ENCODE assay signal across 8 mouse cellular contexts in the genomic region with DNA sequence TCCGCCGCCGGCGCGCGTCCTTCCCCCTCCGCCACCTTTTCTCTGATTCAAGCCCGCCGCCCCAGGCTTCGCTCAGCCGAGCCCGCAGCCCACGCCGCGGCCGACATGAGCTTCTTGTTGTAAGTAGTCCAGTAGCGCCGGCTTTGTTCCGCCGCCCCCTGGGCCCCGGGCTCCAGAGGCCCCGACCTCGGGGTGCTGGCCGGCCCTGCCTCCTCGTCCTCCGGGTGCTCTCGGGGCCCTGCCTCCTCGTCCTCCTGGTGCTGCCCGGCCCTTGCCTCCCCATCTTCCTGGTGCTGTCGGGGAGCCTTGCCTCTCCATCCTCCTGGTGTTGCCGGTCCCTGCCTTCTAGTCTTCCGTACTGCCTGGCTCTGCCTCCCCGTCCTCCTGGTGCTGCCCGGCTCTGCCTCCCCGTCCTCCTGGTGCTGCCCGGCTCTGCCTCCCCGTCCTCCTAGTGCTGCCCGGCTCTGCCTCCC. TPM values are rescaled to one million over a fixed set of nuclear protein-coding genes. Genes with fewer than 3 reads are reported as not detected.
DNase-seq lines count a peak whose midpoint lies in the region; ATAC-seq and TF ChIP-seq lines count a peak whose summit lies in the region.

No protein-coding gene starts in this region.

- TF ChIP-seq CTCF in cerebellum, adult 2 months (IDR thresholded peaks at IDR 0.05; ENCODE audit: borderline replicate concordance, insufficient read depth, low read depth, low read length): no peak

- ATAC-seq in limb, embryonic 12.5 days (ENCODE audit: insufficient number of reproducible peaks, insufficient read depth, low FRiP score, low TSS enrichment, low read depth): peak; percentile 63
- peak; percentile 57 for ATAC-seq in stomach, embryonic 14.5 days (ENCODE audit: insufficient number of reproducible peaks, insufficient read depth, low FRiP score, low read depth)

- H3K4me1 ChIP-seq in cerebellum, adult 2 months (ENCODE audit: control insufficient read depth, insufficient read depth, low read length): peaks cover 3% of the 10 kb centered on the region; the same call in 1 of the 2 replicates
- peaks cover 23% of the 10 kb centered on the region for H3K4me1 ChIP-seq in limb, embryonic 12.5 days (replicated peaks)
- peaks cover 13% of the 10 kb centered on the region for H3K4me1 ChIP-seq in stomach, embryonic 14.5 days (ENCODE audit: control insufficient read depth, insufficient read depth, low read length)

- H3K9me3 ChIP-seq in limb, embryonic 12.5 days: no peaks in the 10 kb centered on the region
- no peaks in the 10 kb centered on the region for H3K9me3 ChIP-seq in stomach, embryonic 14.5 days (ENCODE audit: control insufficient read depth, low read depth, low read length)

- H3K27me3 ChIP-seq in cerebellum, adult 2 months (ENCODE audit: control insufficient read depth, insufficient read depth, low read length): no peaks in the 10 kb centered on the region
- H3K27me3 ChIP-seq in limb, embryonic 12.5 days: no peaks in the 10 kb centered on the region
- H3K27me3 ChIP-seq in stomach, embryonic 14.5 days (ENCODE audit: control insufficient read depth, insufficient read depth, low read length): no peaks in the 10 kb centered on the region

- under 1% methylated on average over 37 of the region's 38 CpGs for WGBS in cerebellum, adult 2 months
- WGBS in limb, embryonic 12.5 days: 1% methylated on average over 33 of the region's 38 CpGs
- WGBS in stomach, embryonic 14.5 days: 0% methylated on average over 29 of the region's 38 CpGs

- H3K9ac ChIP-seq in limb, embryonic 12.5 days (replicated peaks): peak overlapping the region; percentile 95
- H3K9ac ChIP-seq in stomach, embryonic 14.5 days (replicated peaks; ENCODE audit: low read depth, low read length): peak overlapping the region; percentile 92

- TF ChIP-seq POLR2A in cerebellum, adult 2 months (IDR thresholded peaks at IDR 0.05; ENCODE audit: borderline replicate concordance, insufficient read depth, low read length): no peak

- peak overlapping the region; percentile 9 for H3K27ac ChIP-seq in cerebellum, adult 2 months (ENCODE audit: insufficient read depth, low read length)
- H3K27ac ChIP-seq in limb, embryonic 12.5 days: peak overlapping the region; percentile 94
- peak overlapping the region; percentile 86 for H3K27ac ChIP-seq in stomach, embryonic 14.5 days (ENCODE audit: low read length)

- DNase-seq in cerebellum, adult 2 months: no peak
- DNase-seq in cerebellum, postnatal 25 days: no peak
- DNase-seq in ovary, adult 18-20 months (ENCODE audit: low spot score): peak; percentile 2
- no peak for DNase-seq in ovary, postnatal 36 days (ENCODE audit: low spot score)
- no peak for DNase-seq in left cerebral cortex, adult 18-20 months (ENCODE audit: low spot score in 2 of 2)
- DNase-seq in urinary bladder, adult 2 months (ENCODE audit: low spot score): no peak

- peak overlapping the region; percentile 98 for H3K4me2 ChIP-seq in limb, embryonic 12.5 days
- H3K4me2 ChIP-seq in stomach, embryonic 14.5 days (replicated peaks; ENCODE audit: low read depth, low read length): peak overlapping the region; percentile 95

- peak overlapping the region; percentile 69 for H3K4me3 ChIP-seq in cerebellum, adult 2 months (replicated peaks; ENCODE audit: insufficient read depth, low read depth, low read length)
- peak overlapping the region; percentile 99 for H3K4me3 ChIP-seq in limb, embryonic 12.5 days (replicated peaks)
- H3K4me3 ChIP-seq in stomach, embryonic 14.5 days (ENCODE audit: low read depth, low read length): peak overlapping the region; percentile 98

- H3K36me3 ChIP-seq in limb, embryonic 12.5 days: no peaks in the 10 kb centered on the region
- H3K36me3 ChIP-seq in stomach, embryonic 14.5 days (ENCODE audit: control insufficient read depth, insufficient read depth, low read length): no peaks in the 10 kb centered on the region

RNA-seq across cellular contexts. Expression of gene Mob1b, which starts 0.4 kb away (rescaled TPM):
- polyA plus RNA-seq in cerebellum, adult 2 months (2012; rRNA removed): 11.9 and 12.7 TPM in 2 replicates
- polyA plus RNA-seq in limb, embryonic 12.5 days (2016; fragmentation: Nextera tagmentation; extraction: Ambion mirVana): 11.8 and 12.9 TPM in 2 replicates
- polyA plus RNA-seq in stomach, embryonic 14.5 days (2014; fragmentation: Nextera tagmentation; extraction: Ambion mirVana): 19.0 and 20.1 TPM in 2 replicates
- total RNA-seq in left cerebral cortex, adult 18-20 months (2021): 10 to 100 TPM; 24.4 to 26.2 TPM
- 20.3 and 23.8 TPM in 2 replicates for polyA plus RNA-seq in urinary bladder, adult 2 months (2012; rRNA removed)

RNA-seq across cellular contexts. Expression of gene Dck, which starts 43.8 kb away (rescaled TPM):
- polyA plus RNA-seq in cerebellum, adult 2 months (2012; rRNA removed): 16.6 and 17.3 TPM in 2 replicates
- polyA plus RNA-seq in limb, embryonic 12.5 days (2016; fragmentation: Nextera tagmentation; extraction: Ambion mirVana): 70.1 and 72.6 TPM in 2 replicates
- 47.4 and 48.9 TPM in 2 replicates for polyA plus RNA-seq in stomach, embryonic 14.5 days (2014; fragmentation: Nextera tagmentation; extraction: Ambion mirVana)
- total RNA-seq in left cerebral cortex, adult 18-20 months (2021): 10 to 100 TPM; 15.1 to 18.7 TPM
- polyA plus RNA-seq in urinary bladder, adult 2 months (2012; rRNA removed): 5.8 TPM in 2 replicates

RNA-seq across cellular contexts. Expression of gene Grsf1, which starts 45.1 kb away (rescaled TPM):
- 113 and 120 TPM in 2 replicates for polyA plus RNA-seq in cerebellum, adult 2 months (2012; rRNA removed)
- polyA plus RNA-seq in limb, embryonic 12.5 days (2016; fragmentation: Nextera tagmentation; extraction: Ambion mirVana): 67.6 and 71.5 TPM in 2 replicates
- polyA plus RNA-seq in stomach, embryonic 14.5 days (2014; fragmentation: Nextera tagmentation; extraction: Ambion mirVana): 52.7 and 65.1 TPM in 2 replicates
- 100 to 1,000 TPM; 103 to 109 TPM for total RNA-seq in left cerebral cortex, adult 18-20 months (2021)
- polyA plus RNA-seq in urinary bladder, adult 2 months (2012; rRNA removed): 48.4 and 53.5 TPM in 2 replicates

Comparison
In these comparisons a context has a peak if more than half of its experiments do, and no peak if none do; other contexts are left out.
1. H3K27ac ChIP-seq: peak in every context shown above with its lines; median percentile 94 in limb, embryonic 12.5 days; 86 in stomach, embryonic 14.5 days; 9 in cerebellum, adult 2 months.